Mouse (Mus musculus) heart, embryonic 16.5 days (tissue): Measurements from ENCODE around the gene Vpreb3. TPM values are rescaled to one million over a fixed set of nuclear protein-coding genes. Genes with fewer than 3 reads are reported as not detected.

Source experiments
- ATAC-seq: fragments of 200-750 bp; cut with Nextera tagmentation; replicated peaks from 2 replicates; pipeline ENCODE4 v1.8.0; 2017; ENCODE audit warnings: moderate number of reproducible peaks; ENCODE audit not compliant: insufficient read depth, low FRiP score; ENCODE audit errors: extremely low read depth
- H3K27ac ChIP-seq: fragments of 300-500 bp; sonication (generic); 2 replicates; pipeline ENCODE4 v1.5.1; 2014; ENCODE audit warnings: mild to moderate bottlenecking, low read length, control low read depth, moderate library complexity
- H3K27me3 ChIP-seq: fragments of 300-500 bp; sonication (generic); 2 replicates; pipeline ENCODE4 v1.6.1; 2014; ENCODE audit warnings: low read length, mixed read lengths; ENCODE audit not compliant: control insufficient read depth, insufficient read depth
- H3K36me3 ChIP-seq: fragments of 300-500 bp; sonication (generic); 2 replicates; pipeline ENCODE4 v1.6.1; 2014; ENCODE audit not compliant: control insufficient read depth, insufficient read depth
- H3K4me1 ChIP-seq: fragments of 300-500 bp; sonication (generic); 2 replicates; pipeline ENCODE4 v1.6.1; 2014; ENCODE audit warnings: low read length, mixed read lengths; ENCODE audit not compliant: control insufficient read depth, insufficient read depth
- H3K4me2 ChIP-seq: fragments of 300-500 bp; sonication (generic); 2 replicates; pipeline ENCODE4 v1.6.1; 2014; ENCODE audit warnings: low read depth, mild to moderate bottlenecking, control low read depth, low read length
- H3K4me3 ChIP-seq: fragments of 300-500 bp; sonication (generic); 2 replicates; pipeline ENCODE4 v1.5.1; 2014; ENCODE audit warnings: mild to moderate bottlenecking, control low read depth, low read length
- H3K9ac ChIP-seq: fragments of 300-500 bp; sonication (generic); 2 replicates; pipeline ENCODE4 v1.6.1; 2014; ENCODE audit warnings: low read length, control low read depth
- H3K9me3 ChIP-seq: fragments of 300-500 bp; sonication (generic); replicated peaks from 2 replicates; pipeline ENCODE4 v1.6.1; 2016; ENCODE audit warnings: low read length; ENCODE audit not compliant: control insufficient read depth
- WGBS: fragments of 180-500 bp; shearing (Covaris S2); extraction: QIAGEN DNeasy Blood & Tissue Kit; methylation state at CpG from one replicate; pipeline ENCODE4 v1.1.7; 2014; 5-methylcytosine and 5-hydroxymethylcytosine counted together
- polyA plus RNA-seq: library from polyadenylated mRNA; unstranded; fragments of >200 nt; fragmentation: Nextera tagmentation; extraction: Ambion mirVana; gene quantifications from 2 replicates; pipeline ENCODE4 v1.2.1, GENCODE M21; 2015

The Vpreb3 gene
- polyA plus RNA-seq, 1 experiment from 2014 or later, result 0.72 TPM

- Histone ChIP-seq H3K4me1 (peaks cover 9% of the 10 kb centered on the region; the same call in 1 of the 2 replicates), H3K27me3 (peaks cover 11% of the 10 kb centered on the region), H3K4me3 (no peak overlapping the region), H3K27ac (no peak overlapping the region), H3K4me2 (no peak overlapping the region), H3K9ac (no peak overlapping the region), H3K9me3 (no peaks in the 10 kb centered on the region), H3K36me3 (no peaks in the 10 kb centered on the region)
- no peak for ATAC-seq
- 60% methylated on average over 5 of the region's 5 CpGs for WGBS
Observed at GRCm38 (mm10) chr10:75948079-75948478, 5.2 kb downstream of the Vpreb3 start.

GRCm38 (mm10) chr10:75949053-75950045 lies 6.5 kb downstream of the Vpreb3 start:
- Histone ChIP-seq H3K9me3 (no peaks in the 10 kb centered on the region), H3K9ac (no peak overlapping the region), H3K36me3 (no peaks in the 10 kb centered on the region), H3K27ac (no peak overlapping the region), H3K27me3 (peaks cover 13% of the 10 kb centered on the region), H3K4me1 (peaks cover 8% of the 10 kb centered on the region; the same call in 1 of the 2 replicates), H3K4me2 (no peak overlapping the region), H3K4me3 (no peak overlapping the region)
- no peak for ATAC-seq
- WGBS, result 77% methylated on average over 22 of the region's 22 CpGs

GRCm38 (mm10) chr10:75950791-75951210 lies 7.9 kb downstream of the Vpreb3 start:
- peak overlapping the region; percentile 72 for H3K9ac ChIP-seq
- H3K4me1 ChIP-seq, result peaks cover 6% of the 10 kb centered on the region; the same call in 1 of the 2 replicates
- no peaks in the 10 kb centered on the region for H3K36me3 ChIP-seq
- under 1% methylated on average over 23 of the region's 23 CpGs for WGBS
- H3K27ac ChIP-seq, result no peak overlapping the region
- peak; percentile 56 for ATAC-seq
- H3K4me2 ChIP-seq, result peak overlapping the region; percentile 93
- peak overlapping the region; percentile 57 for H3K4me3 ChIP-seq
- peaks cover 13% of the 10 kb centered on the region for H3K27me3 ChIP-seq
- no peaks in the 10 kb centered on the region for H3K9me3 ChIP-seq

- no peak overlapping the region for H3K27ac ChIP-seq
- WGBS, result 4% methylated on average over 13 of the region's 13 CpGs
- H3K4me3 ChIP-seq, result peak overlapping the region; percentile 57
- no peaks in the 10 kb centered on the region for H3K36me3 ChIP-seq
- H3K9ac ChIP-seq, result peak overlapping the region; percentile 72
- H3K9me3 ChIP-seq, result no peaks in the 10 kb centered on the region
- peak; percentile 1; the same call in 1 of the 2 replicates for ATAC-seq
- peaks cover 6% of the 10 kb centered on the region; the same call in 1 of the 2 replicates for H3K4me1 ChIP-seq
- H3K4me2 ChIP-seq, result peak overlapping the region; percentile 93
- peaks cover 13% of the 10 kb centered on the region for H3K27me3 ChIP-seq
Observed at GRCm38 (mm10) chr10:75951424-75952050, 8.7 kb downstream of the Vpreb3 start.

- H3K36me3 ChIP-seq, result no peaks in the 10 kb centered on the region
- no peaks in the 10 kb centered on the region for H3K9me3 ChIP-seq
- no peak within 1 kb of the TSS for H3K27ac ChIP-seq
- H3K4me2 ChIP-seq, result peak within 1 kb of the TSS; percentile 55
- 22% methylated on average over 20 of the region's 20 CpGs for WGBS
- peak within 1 kb of the TSS; percentile 37; the same call in 1 of the 2 replicates for H3K9ac ChIP-seq
- peak within 1 kb of the TSS; percentile 33 for H3K4me3 ChIP-seq
- ATAC-seq, result no peak
- H3K27me3 ChIP-seq, result peaks cover 13% of the 10 kb centered on the region
- peaks cover 6% of the 10 kb centered on the region; the same call in 1 of the 2 replicates for H3K4me1 ChIP-seq
Observed at GRCm38 (mm10) chr10:75954381-75954811, 11.5 kb downstream of the Vpreb3 start, which contains the start of gene Gm5134. Gene Gm5134 (plus strand): TSS chr10:75954514.

- Histone ChIP-seq H3K9ac (no peak overlapping the region), H3K4me2 (no peak overlapping the region), H3K9me3 (peaks cover 3% of the 10 kb centered on the region; the same call in 1 of the 2 replicates), H3K27me3 (no peaks in the 10 kb centered on the region), H3K36me3 (no peaks in the 10 kb centered on the region), H3K4me1 (no peaks in the 10 kb centered on the region), H3K27ac (no peak overlapping the region), H3K4me3 (no peak overlapping the region)
- 87% methylated on average over 10 of the region's 10 CpGs for WGBS
- ATAC-seq, result no peak
Observed at GRCm38 (mm10) chr10:75973846-75974245, 31.0 kb downstream of the Vpreb3 start.

- H3K4me2 ChIP-seq, result no peak overlapping the region
- peaks cover 3% of the 10 kb centered on the region; the same call in 1 of the 2 replicates for H3K9me3 ChIP-seq
- no peaks in the 10 kb centered on the region for H3K4me1 ChIP-seq
- no peak for ATAC-seq
- no peak overlapping the region for H3K9ac ChIP-seq
- H3K36me3 ChIP-seq, result no peaks in the 10 kb centered on the region
- no peak overlapping the region for H3K4me3 ChIP-seq
- no peaks in the 10 kb centered on the region for H3K27me3 ChIP-seq
- WGBS, result 74% methylated on average over 5 of the region's 5 CpGs
- H3K27ac ChIP-seq, result no peak overlapping the region
Observed at GRCm38 (mm10) chr10:75975216-75975615, 32.4 kb downstream of the Vpreb3 start.

- no peaks in the 10 kb centered on the region for H3K9me3 ChIP-seq
Observed at GRCm38 (mm10) chr10:75978119-75978834, 35.4 kb downstream of the Vpreb3 start.

More at GRCm38 (mm10) chr10:75978119-75978834, 35.4 kb downstream of the Vpreb3 start:
- H3K27ac ChIP-seq, result no peak overlapping the region
- H3K27me3 ChIP-seq, result no peaks in the 10 kb centered on the region
- ATAC-seq, result 0 out of 2 replicates have a peak, but pooled peaks have one; percentile 28
- H3K4me3 ChIP-seq, result no peak overlapping the region
- no peak overlapping the region for H3K4me2 ChIP-seq
- 40% methylated on average over 10 of the region's 10 CpGs for WGBS
- H3K4me1 ChIP-seq, result no peaks in the 10 kb centered on the region
- H3K9ac ChIP-seq, result no peak overlapping the region
- no peaks in the 10 kb centered on the region for H3K36me3 ChIP-seq
